Mouse (Mus musculus) liver, embryonic 13.5 days (tissue): ENCODE results near the gene Gdpd3. TPM values are rescaled to one million over a fixed set of nuclear protein-coding genes. Genes with fewer than 3 reads are reported as not detected.
A peak's percentile ranks its signal among the peaks of the same experiment; 100 is the strongest.
"Not testable (repeated sequence)": the region's sequence is repeated elsewhere in the genome, so short reads cannot be mapped to it uniquely, and the experiment has no call there.

Experiments
- ATAC-seq: fragments of 200-750 bp; cut with Nextera tagmentation; 2 replicates; pipeline ENCODE4 v1.8.0; 2017; ENCODE audit warnings: low read depth, mild to moderate bottlenecking, moderate number of reproducible peaks, moderate library complexity
- DNase-seq: peaks from one replicate; pipeline ENCODE4 v3.0.0; 2022
- H3K27ac ChIP-seq: fragments of 300-500 bp; sonication (generic); 2 replicates; pipeline ENCODE4 v1.5.1; 2015; ENCODE audit warnings: moderate library complexity, mild to moderate bottlenecking, inconsistent platforms
- H3K27me3 ChIP-seq: fragments of 300-500 bp; sonication (generic); 2 replicates; pipeline ENCODE4 v1.6.1; 2015; ENCODE audit warnings: mild to moderate bottlenecking, inconsistent platforms
- H3K36me3 ChIP-seq: fragments of 300-500 bp; sonication (generic); 2 replicates; pipeline ENCODE4 v1.6.1; 2015; ENCODE audit warnings: mild to moderate bottlenecking, inconsistent platforms
- H3K4me1 ChIP-seq: fragments of 300-500 bp; sonication (generic); replicated peaks from 2 replicates; pipeline ENCODE4 v1.6.1; 2015; ENCODE audit warnings: inconsistent platforms
- H3K4me2 ChIP-seq: fragments of 300-500 bp; sonication (generic); 2 replicates; pipeline ENCODE4 v1.6.1; 2015; ENCODE audit warnings: inconsistent platforms, mild to moderate bottlenecking, moderate library complexity
- H3K4me3 ChIP-seq: fragments of 300-500 bp; sonication (generic); replicated peaks from 2 replicates; pipeline ENCODE4 v1.5.1; 2015; ENCODE audit warnings: mild to moderate bottlenecking, inconsistent platforms
- H3K9ac ChIP-seq: fragments of 300-500 bp; sonication (generic); 2 replicates; pipeline ENCODE4 v1.6.1; 2015; ENCODE audit warnings: mild to moderate bottlenecking, inconsistent platforms
- H3K9me3 ChIP-seq: fragments of 300-500 bp; sonication (generic); replicated peaks from 2 replicates; pipeline ENCODE4 v1.6.1; 2016; ENCODE audit warnings: inconsistent platforms
- WGBS: fragments of 180-500 bp; shearing (Covaris S2); methylation state at CpG from one replicate; pipeline ENCODE4 v1.1.7; 2015; ENCODE audit not compliant: insufficient replicate concordance; 5-methylcytosine and 5-hydroxymethylcytosine counted together
- polyA plus RNA-seq: library from polyadenylated mRNA; unstranded; fragments of >200 nt; fragmentation: Nextera tagmentation; extraction: Ambion mirVana; gene quantifications from 2 replicates; pipeline ENCODE4 v1.2.1, GENCODE M21; 2015

Gdpd3 gene
- polyA plus RNA-seq, 1 experiment from 2014 or later: 0.37 TPM

- 91% methylated on average over 3 of the region's 3 CpGs for WGBS
- peak overlapping the region; percentile 98 for H3K9ac ChIP-seq
- peak overlapping the region; percentile 95 for H3K4me2 ChIP-seq
- H3K36me3 ChIP-seq: peaks cover 16% of the 10 kb centered on the region
- H3K27ac ChIP-seq: peak overlapping the region; percentile 94
- H3K4me3 ChIP-seq: peak overlapping the region; percentile 85
- H3K4me1 ChIP-seq: peaks cover 84% of the 10 kb centered on the region
- ATAC-seq: no peak
- H3K9me3 ChIP-seq: no peaks in the 10 kb centered on the region
- no peaks in the 10 kb centered on the region for H3K27me3 ChIP-seq
- no peak for DNase-seq
These were observed 12.0 kb downstream of the Gdpd3 start for GRCm38 (mm10) chr7:126778147-126778546.

GRCm38 (mm10) chr7:126779101-126779500 is 13.0 kb downstream of the Gdpd3 start:
- peaks cover 22% of the 10 kb centered on the region for H3K36me3 ChIP-seq
- H3K27me3 ChIP-seq, H3K9me3 ChIP-seq, DNase-seq, H3K27ac ChIP-seq, H3K9ac ChIP-seq, H3K4me3 ChIP-seq, H3K4me2 ChIP-seq, ATAC-seq: not testable (repeated sequence)
- peaks cover 84% of the 10 kb centered on the region for H3K4me1 ChIP-seq
- WGBS: 77% methylated on average over 7 of the region's 7 CpGs

GRCm38 (mm10) chr7:126779983-126780970 is 14.1 kb downstream of the Gdpd3 start:
- H3K27ac ChIP-seq: peak overlapping the region; percentile 53
- peak; percentile 80 for DNase-seq
- H3K9me3 ChIP-seq: no peaks in the 10 kb centered on the region
- peaks cover 73% of the 10 kb centered on the region for H3K4me1 ChIP-seq
- under 1% methylated on average over 21 of the region's 21 CpGs for WGBS
- H3K4me2 ChIP-seq: peak overlapping the region; percentile 88
- H3K4me3 ChIP-seq: peak overlapping the region; percentile 59
- H3K27me3 ChIP-seq: no peaks in the 10 kb centered on the region
- peaks cover 33% of the 10 kb centered on the region for H3K36me3 ChIP-seq
- H3K9ac ChIP-seq: peak overlapping the region; percentile 65
- ATAC-seq: peak; percentile 43

- Histone ChIP-seq H3K4me3 (peak within 1 kb of the TSS; percentile 59), H3K4me2 (peak within 1 kb of the TSS; percentile 88), H3K27ac (peak within 1 kb of the TSS; percentile 26; the same call in 1 of the 2 replicates), H3K27me3 (no peaks in the 10 kb centered on the region), H3K4me1 (peaks cover 65% of the 10 kb centered on the region), H3K9me3 (no peaks in the 10 kb centered on the region), H3K9ac (peak within 1 kb of the TSS; percentile 65), H3K36me3 (peaks cover 42% of the 10 kb centered on the region)
- 16% methylated on average over 22 of the region's 22 CpGs for WGBS
- DNase-seq (no peak), ATAC-seq (no peak)
These were observed 15.0 kb downstream of the Gdpd3 start, which contains the start of gene Tbx6 for GRCm38 (mm10) chr7:126780971-126781635. Gene Tbx6, plus strand, starts transcription at chr7:126781483.

- DNase-seq (no peak), ATAC-seq (no peak)
- Histone ChIP-seq H3K9ac (peak overlapping the region; percentile 65; the same call in 1 of the 2 replicates), H3K4me3 (0 out of 2 replicates have a peak overlapping the region, but pooled peaks have one; percentile 59), H3K9me3 (no peaks in the 10 kb centered on the region), H3K36me3 (peaks cover 49% of the 10 kb centered on the region), H3K27ac (no peak overlapping the region; the same call in 1 of the 2 replicates), H3K4me1 (peaks cover 60% of the 10 kb centered on the region), H3K27me3 (no peaks in the 10 kb centered on the region), H3K4me2 (peak overlapping the region; percentile 88)
- WGBS: 61% methylated on average over 11 of the region's 11 CpGs
These were observed 15.7 kb downstream of the Gdpd3 start for GRCm38 (mm10) chr7:126781661-126782370.

GRCm38 (mm10) chr7:126782693-126783092 is 16.6 kb downstream of the Gdpd3 start:
- Histone ChIP-seq H3K36me3 (peaks cover 56% of the 10 kb centered on the region), H3K4me3 (no peak overlapping the region), H3K4me2 (no peak overlapping the region), H3K4me1 (peaks cover 53% of the 10 kb centered on the region), H3K9me3 (no peaks in the 10 kb centered on the region), H3K27me3 (no peaks in the 10 kb centered on the region), H3K9ac (no peak overlapping the region), H3K27ac (no peak overlapping the region; the same call in 1 of the 2 replicates)
- 72% methylated on average over 13 of the region's 13 CpGs for WGBS
- ATAC-seq (no peak), DNase-seq (no peak)

GRCm38 (mm10) chr7:126784469-126784868 is 18.3 kb downstream of the Gdpd3 start:
- no peak for ATAC-seq
- DNase-seq: no peak
- Histone ChIP-seq H3K9ac (no peak overlapping the region), H3K27ac (no peak overlapping the region), H3K27me3 (no peaks in the 10 kb centered on the region), H3K4me3 (no peak overlapping the region), H3K9me3 (no peaks in the 10 kb centered on the region), H3K36me3 (peaks cover 59% of the 10 kb centered on the region), H3K4me1 (peaks cover 37% of the 10 kb centered on the region), H3K4me2 (no peak overlapping the region)
- 81% methylated on average over 7 of the region's 7 CpGs for WGBS

- WGBS: 80% methylated on average over 4 of the region's 4 CpGs
- no peak overlapping the region for H3K4me2 ChIP-seq
- H3K9ac ChIP-seq: no peak overlapping the region
- H3K27me3 ChIP-seq: no peaks in the 10 kb centered on the region
- no peak overlapping the region for H3K27ac ChIP-seq
- peaks cover 65% of the 10 kb centered on the region for H3K36me3 ChIP-seq
- no peak overlapping the region for H3K4me3 ChIP-seq
- peaks cover 37% of the 10 kb centered on the region for H3K4me1 ChIP-seq
- no peak for DNase-seq
- ATAC-seq: no peak
- H3K9me3 ChIP-seq: no peaks in the 10 kb centered on the region
These were observed 18.9 kb downstream of the Gdpd3 start for GRCm38 (mm10) chr7:126785056-126785455.

GRCm38 (mm10) chr7:126786142-126786541 is 20.0 kb downstream of the Gdpd3 start:
- Histone ChIP-seq H3K9me3 (no peaks in the 10 kb centered on the region), H3K4me2 (no peak overlapping the region), H3K9ac (no peak overlapping the region), H3K27ac (no peak overlapping the region), H3K4me3 (no peak overlapping the region), H3K27me3 (no peaks in the 10 kb centered on the region), H3K4me1 (peaks cover 37% of the 10 kb centered on the region), H3K36me3 (peaks cover 72% of the 10 kb centered on the region)
- ATAC-seq: no peak
- DNase-seq: no peak
- WGBS: 85% methylated on average over 14 of the region's 14 CpGs

- WGBS: 84% methylated on average over 4 of the region's 4 CpGs
- Histone ChIP-seq H3K9me3 (no peaks in the 10 kb centered on the region), H3K27ac (no peak overlapping the region), H3K4me3 (no peak overlapping the region), H3K27me3 (no peaks in the 10 kb centered on the region), H3K9ac (no peak overlapping the region), H3K4me2 (no peak overlapping the region), H3K4me1 (peaks cover 38% of the 10 kb centered on the region), H3K36me3 (peaks cover 66% of the 10 kb centered on the region)
- ATAC-seq (no peak), DNase-seq (no peak)
These were observed 23.0 kb downstream of the Gdpd3 start for GRCm38 (mm10) chr7:126789141-126789540.
